Mouse (Mus musculus): Measurements from ENCODE around the gene Adcy7. TPM values are rescaled to one million over a fixed set of nuclear protein-coding genes. Genes with fewer than 3 reads are reported as not detected.

Adcy7 gene
- polyA plus RNA-seq, 1 experiment from 2014 or later, result 2.5 TPM

DNA sequence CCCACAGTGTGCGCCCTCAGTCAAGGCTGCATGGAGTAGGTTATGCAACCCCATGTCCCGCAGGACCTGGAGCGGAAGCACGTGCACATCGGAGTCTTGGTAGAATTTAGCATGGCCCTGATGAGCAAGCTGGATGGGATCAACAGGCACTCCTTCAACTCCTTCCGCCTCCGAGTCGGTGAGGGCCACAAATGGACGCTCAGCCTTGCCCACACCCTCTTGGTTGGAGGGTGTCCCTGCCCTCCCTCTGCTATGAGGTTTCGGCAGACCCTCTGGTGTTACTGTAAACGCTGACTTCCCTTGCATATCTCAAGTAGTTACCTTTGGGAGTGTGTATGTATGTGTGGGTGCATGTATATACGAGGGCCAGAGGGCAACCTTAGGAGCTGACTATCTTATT is 54.1 kb downstream of the Adcy7 start:
- Histone ChIP-seq H3K4me1 (replicated peaks; ENCODE audit: control insufficient read depth, insufficient read depth, low read length) (no peaks in the 10 kb centered on the region), H3K4me2 (replicated peaks; ENCODE audit: low read depth, low read length) (no peak overlapping the region), H3K27ac (ENCODE audit: low read depth, low read length) (no peak overlapping the region), H3K27me3 (ENCODE audit: control insufficient read depth, insufficient read depth, low read length) (no peaks in the 10 kb centered on the region), H3K9ac (ENCODE audit: low read depth, low read length) (no peak overlapping the region), H3K4me3 (ENCODE audit: low read depth, low read length) (no peak overlapping the region), H3K36me3 (ENCODE audit: control insufficient read depth, insufficient read depth, low read length) (0 out of 2 replicates have a peak, but pooled peaks cover 10% of the 10 kb centered on the region), H3K9me3 (ENCODE audit: control insufficient read depth, low read length) (no peaks in the 10 kb centered on the region)
- no peak for ATAC-seq (ENCODE audit: low FRiP score)
- 97% methylated on average over 12 of the region's 12 CpGs for WGBS
- DNase-seq (ENCODE audit: low spot score), result no peak

DNA sequence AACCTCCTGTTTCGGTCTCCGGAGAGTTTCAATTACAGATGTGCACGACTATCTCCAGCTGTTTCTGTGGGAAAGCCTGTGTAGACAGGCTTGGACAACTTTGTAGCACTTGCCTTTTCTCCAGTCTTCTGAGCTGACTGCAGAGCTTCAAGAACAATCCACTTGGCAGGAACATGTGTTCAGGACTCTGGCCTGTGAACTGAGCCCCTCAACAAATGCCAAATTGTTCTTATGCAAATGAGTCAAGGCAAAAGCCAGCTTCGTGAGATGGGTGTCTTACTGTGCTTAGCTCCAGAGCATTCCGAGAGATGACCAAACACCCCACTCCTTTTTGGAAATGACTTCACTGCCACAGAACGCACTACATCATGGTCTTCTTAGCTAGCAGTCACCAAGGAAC is 56.5 kb downstream of the Adcy7 start:
- H3K9ac ChIP-seq (ENCODE audit: low read depth, low read length), result no peak overlapping the region
- H3K9me3 ChIP-seq (ENCODE audit: control insufficient read depth, low read length), result no peaks in the 10 kb centered on the region
- H3K4me3 ChIP-seq (ENCODE audit: low read depth, low read length), result no peak overlapping the region
- WGBS, result 78% methylated on average over 6 of the region's 6 CpGs
- H3K27ac ChIP-seq (ENCODE audit: low read depth, low read length), result no peak overlapping the region
- no peak overlapping the region for H3K4me2 ChIP-seq (replicated peaks; ENCODE audit: low read depth, low read length)
- no peaks in the 10 kb centered on the region for H3K27me3 ChIP-seq (ENCODE audit: control insufficient read depth, insufficient read depth, low read length)
- ATAC-seq (ENCODE audit: low FRiP score) (no peak), DNase-seq (ENCODE audit: low spot score) (no peak)
- 0 out of 2 replicates have a peak, but pooled peaks cover 12% of the 10 kb centered on the region for H3K36me3 ChIP-seq (ENCODE audit: control insufficient read depth, insufficient read depth, low read length)
- no peaks in the 10 kb centered on the region for H3K4me1 ChIP-seq (replicated peaks; ENCODE audit: control insufficient read depth, insufficient read depth, low read length)

- Histone ChIP-seq H3K4me3 (ENCODE audit: low read depth, low read length) (no peak overlapping the region), H3K4me1 (replicated peaks; ENCODE audit: control insufficient read depth, insufficient read depth, low read length) (no peaks in the 10 kb centered on the region), H3K36me3 (ENCODE audit: control insufficient read depth, insufficient read depth, low read length) (0 out of 2 replicates have a peak, but pooled peaks cover 12% of the 10 kb centered on the region), H3K9me3 (ENCODE audit: control insufficient read depth, low read length) (no peaks in the 10 kb centered on the region), H3K4me2 (replicated peaks; ENCODE audit: low read depth, low read length) (no peak overlapping the region), H3K9ac (ENCODE audit: low read depth, low read length) (no peak overlapping the region), H3K27me3 (ENCODE audit: control insufficient read depth, insufficient read depth, low read length) (no peaks in the 10 kb centered on the region), H3K27ac (ENCODE audit: low read depth, low read length) (no peak overlapping the region)
- DNase-seq (ENCODE audit: low spot score), result no peak
- 95% methylated on average over 3 of the region's 3 CpGs for WGBS
- ATAC-seq (ENCODE audit: low FRiP score), result no peak
Observed at GRCm38 (mm10) chr8:88330816-88331215, 58.6 kb downstream of the Adcy7 start.

DNA sequence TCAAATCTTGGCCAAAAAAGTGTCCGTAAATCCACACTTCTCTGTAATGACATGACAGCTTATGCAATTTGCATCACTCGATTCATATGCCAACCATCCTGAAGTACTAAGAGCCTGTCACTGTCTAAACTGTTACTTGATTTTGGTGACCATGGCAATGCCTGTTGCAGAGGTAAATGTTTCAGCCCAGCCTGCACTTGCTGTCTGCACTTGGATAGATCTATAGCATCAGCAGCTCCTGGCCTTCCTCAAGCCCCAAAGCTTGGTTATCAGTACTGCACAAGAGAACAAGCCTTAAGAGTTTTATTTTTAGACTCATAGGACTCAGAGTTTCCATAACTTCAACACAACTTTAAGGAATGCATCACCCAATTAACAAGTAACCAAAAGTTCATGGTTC is 62.2 kb downstream of the Adcy7 start:
- 94% methylated on average over 2 of the region's 2 CpGs for WGBS
- Histone ChIP-seq H3K9ac (ENCODE audit: low read depth, low read length) (no peak overlapping the region), H3K4me2 (replicated peaks; ENCODE audit: low read depth, low read length) (no peak overlapping the region), H3K4me3 (ENCODE audit: low read depth, low read length) (no peak overlapping the region), H3K4me1 (replicated peaks; ENCODE audit: control insufficient read depth, insufficient read depth, low read length) (no peaks in the 10 kb centered on the region), H3K9me3 (ENCODE audit: control insufficient read depth, low read length) (no peaks in the 10 kb centered on the region), H3K36me3 (ENCODE audit: control insufficient read depth, insufficient read depth, low read length) (0 out of 2 replicates have a peak, but pooled peaks cover 11% of the 10 kb centered on the region), H3K27ac (ENCODE audit: low read depth, low read length) (no peak overlapping the region), H3K27me3 (ENCODE audit: control insufficient read depth, insufficient read depth, low read length) (no peaks in the 10 kb centered on the region)
- DNase-seq (ENCODE audit: low spot score), result no peak
- no peak for ATAC-seq (ENCODE audit: low FRiP score)

DNA sequence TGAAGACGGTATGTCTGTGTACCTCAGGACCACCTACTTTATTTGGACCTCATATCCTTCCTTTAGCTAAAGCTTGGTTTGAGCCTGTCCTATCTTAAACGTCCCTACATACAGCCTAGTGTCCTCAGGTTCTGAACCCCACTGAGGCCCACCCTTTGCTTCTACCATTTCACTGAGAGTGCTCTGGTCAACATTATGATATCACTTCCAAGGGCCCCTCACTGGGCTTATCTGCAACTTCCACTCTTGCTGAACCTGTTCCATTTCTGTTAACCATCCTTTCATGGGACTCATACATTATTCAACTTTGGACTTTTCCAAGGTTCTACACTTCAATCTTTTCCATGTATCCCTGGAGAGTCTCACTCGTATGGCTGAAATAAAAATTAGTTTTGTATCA is 62.8 kb downstream of the Adcy7 start:
- ATAC-seq (ENCODE audit: low FRiP score), result no peak
- DNase-seq (ENCODE audit: low spot score), result no peak
- no peak overlapping the region for H3K27ac ChIP-seq (ENCODE audit: low read depth, low read length)
- no peak overlapping the region for H3K4me3 ChIP-seq (ENCODE audit: low read depth, low read length)
- 85% methylated on average over 3 of the region's 3 CpGs for WGBS
- H3K4me2 ChIP-seq (replicated peaks; ENCODE audit: low read depth, low read length), result no peak overlapping the region
- H3K9ac ChIP-seq (ENCODE audit: low read depth, low read length), result no peak overlapping the region
- H3K36me3 ChIP-seq (ENCODE audit: control insufficient read depth, insufficient read depth, low read length), result 0 out of 2 replicates have a peak, but pooled peaks cover 12% of the 10 kb centered on the region
- H3K27me3 ChIP-seq (ENCODE audit: control insufficient read depth, insufficient read depth, low read length), result no peaks in the 10 kb centered on the region
- no peaks in the 10 kb centered on the region for H3K4me1 ChIP-seq (replicated peaks; ENCODE audit: control insufficient read depth, insufficient read depth, low read length)
- H3K9me3 ChIP-seq (ENCODE audit: control insufficient read depth, low read length), result no peaks in the 10 kb centered on the region

GRCm38 (mm10) chr8:88339221-88339620 is 67.0 kb downstream of the Adcy7 start:
- DNase-seq (ENCODE audit: low spot score), result no peak
- Histone ChIP-seq H3K27me3 (ENCODE audit: control insufficient read depth, insufficient read depth, low read length) (no peaks in the 10 kb centered on the region), H3K4me3 (ENCODE audit: low read depth, low read length) (no peak overlapping the region), H3K4me2 (replicated peaks; ENCODE audit: low read depth, low read length) (no peak overlapping the region), H3K36me3 (ENCODE audit: control insufficient read depth, insufficient read depth, low read length) (peaks cover 10% of the 10 kb centered on the region; the same call in 1 of the 2 replicates), H3K4me1 (replicated peaks; ENCODE audit: control insufficient read depth, insufficient read depth, low read length) (no peaks in the 10 kb centered on the region), H3K27ac (ENCODE audit: low read depth, low read length) (no peak overlapping the region), H3K9me3 (ENCODE audit: control insufficient read depth, low read length) (no peaks in the 10 kb centered on the region), H3K9ac (ENCODE audit: low read depth, low read length) (no peak overlapping the region)
- no peak for ATAC-seq (ENCODE audit: low FRiP score)
- WGBS, result 81% methylated on average over 3 of the region's 3 CpGs

DNA sequence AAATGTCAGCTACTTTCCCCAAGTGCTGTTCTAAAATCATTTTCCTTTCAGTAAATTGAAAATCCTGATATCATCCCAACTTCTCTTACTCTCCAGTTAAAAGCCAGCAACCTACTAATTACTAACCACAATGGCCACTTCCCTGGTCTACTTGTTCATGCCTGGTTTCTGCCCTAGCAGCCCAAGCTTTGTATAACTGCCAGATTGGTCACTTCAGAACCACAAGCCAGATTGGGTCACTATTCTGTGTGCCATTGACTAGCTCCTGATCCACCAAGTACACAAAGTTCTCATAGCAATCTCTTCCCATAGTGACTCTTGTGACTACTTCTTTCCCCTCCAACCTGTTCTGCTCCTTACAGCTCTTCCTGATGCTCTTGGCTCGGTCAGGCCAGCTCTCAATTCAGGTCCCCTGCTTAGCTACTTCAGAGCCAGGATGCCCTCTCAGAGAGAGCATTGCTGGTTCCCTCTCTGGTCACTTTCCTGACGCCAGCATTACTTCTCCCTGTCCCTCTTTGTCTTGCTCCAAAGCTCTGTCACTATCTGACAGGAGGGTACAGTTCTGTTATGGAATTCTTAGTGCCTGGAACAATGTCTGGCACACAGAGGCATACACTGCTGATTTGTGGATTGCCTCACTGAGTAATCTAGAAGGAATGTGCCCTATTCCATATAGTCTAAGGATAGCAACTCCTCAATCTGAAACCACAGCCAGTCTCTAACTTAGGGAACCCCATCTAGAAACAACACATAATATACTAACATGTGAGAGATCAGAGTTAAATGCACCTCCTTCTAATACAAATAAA is 67.9 kb downstream of the Adcy7 start:
- WGBS, result 93% methylated on average over 2 of the region's 2 CpGs
- Histone ChIP-seq H3K4me3 (ENCODE audit: low read depth, low read length) (no peak overlapping the region), H3K27me3 (ENCODE audit: control insufficient read depth, insufficient read depth, low read length) (no peaks in the 10 kb centered on the region), H3K4me1 (replicated peaks; ENCODE audit: control insufficient read depth, insufficient read depth, low read length) (no peaks in the 10 kb centered on the region), H3K9ac (ENCODE audit: low read depth, low read length) (no peak overlapping the region), H3K36me3 (ENCODE audit: control insufficient read depth, insufficient read depth, low read length) (peaks cover 12% of the 10 kb centered on the region; the same call in 1 of the 2 replicates), H3K9me3 (ENCODE audit: control insufficient read depth, low read length) (no peaks in the 10 kb centered on the region), H3K4me2 (replicated peaks; ENCODE audit: low read depth, low read length) (no peak overlapping the region), H3K27ac (ENCODE audit: low read depth, low read length) (no peak overlapping the region)
- ATAC-seq (ENCODE audit: low FRiP score), result no peak
- DNase-seq (ENCODE audit: low spot score), result no peak

- H3K27ac ChIP-seq (ENCODE audit: low read depth, low read length), result no peak overlapping the region
- H3K4me3 ChIP-seq (ENCODE audit: low read depth, low read length), result no peak overlapping the region
- H3K27me3 ChIP-seq (ENCODE audit: control insufficient read depth, insufficient read depth, low read length), result no peaks in the 10 kb centered on the region
- H3K36me3 ChIP-seq (ENCODE audit: control insufficient read depth, insufficient read depth, low read length), result peaks cover 13% of the 10 kb centered on the region; the same call in 1 of the 2 replicates
- H3K9ac ChIP-seq (ENCODE audit: low read depth, low read length), result no peak overlapping the region
- ATAC-seq (ENCODE audit: low FRiP score), result no peak
- no peak for DNase-seq (ENCODE audit: low spot score)
- WGBS, result 91% methylated on average over 4 of the region's 4 CpGs
- no peaks in the 10 kb centered on the region for H3K4me1 ChIP-seq (replicated peaks; ENCODE audit: control insufficient read depth, insufficient read depth, low read length)
- no peak overlapping the region for H3K4me2 ChIP-seq (replicated peaks; ENCODE audit: low read depth, low read length)
- no peaks in the 10 kb centered on the region for H3K9me3 ChIP-seq (ENCODE audit: control insufficient read depth, low read length)
Observed at GRCm38 (mm10) chr8:88342026-88342425, 69.8 kb downstream of the Adcy7 start.

DNA sequence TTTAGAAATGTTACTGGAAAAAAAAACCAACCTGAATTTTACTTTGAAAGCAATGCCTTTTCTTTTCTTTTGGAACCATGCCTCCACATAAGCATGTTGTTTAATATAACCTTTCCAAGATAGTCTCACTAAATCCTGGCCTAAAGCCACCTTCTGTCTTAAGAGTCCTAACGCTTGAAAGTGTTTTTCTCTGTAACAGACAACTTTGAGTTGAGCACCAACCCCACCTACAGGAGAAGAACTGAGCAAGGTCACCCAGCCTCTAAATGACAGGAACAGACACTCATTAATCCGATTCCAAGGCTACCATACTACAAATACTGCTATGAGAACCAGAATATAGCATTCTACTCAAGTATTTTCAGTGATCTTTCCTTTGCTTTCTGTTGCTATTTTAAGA is 76.8 kb downstream of the Adcy7 start:
- WGBS, result 93% methylated on average over 2 of the region's 2 CpGs
- no peaks in the 10 kb centered on the region for H3K9me3 ChIP-seq (ENCODE audit: control insufficient read depth, low read length)
- no peak overlapping the region for H3K27ac ChIP-seq (ENCODE audit: low read depth, low read length)
- H3K36me3 ChIP-seq (ENCODE audit: control insufficient read depth, insufficient read depth, low read length), result peaks cover 5% of the 10 kb centered on the region
- no peaks in the 10 kb centered on the region for H3K27me3 ChIP-seq (ENCODE audit: control insufficient read depth, insufficient read depth, low read length)
- no peak overlapping the region for H3K4me3 ChIP-seq (ENCODE audit: low read depth, low read length)
- H3K9ac ChIP-seq (ENCODE audit: low read depth, low read length), result no peak overlapping the region
- ATAC-seq (ENCODE audit: low FRiP score) (no peak), DNase-seq (ENCODE audit: low spot score) (no peak)
- no peak overlapping the region for H3K4me2 ChIP-seq (replicated peaks; ENCODE audit: low read depth, low read length)
- H3K4me1 ChIP-seq (replicated peaks; ENCODE audit: control insufficient read depth, insufficient read depth, low read length), result no peaks in the 10 kb centered on the region

All from hindbrain, embryonic 11.5 days (tissue).